Mouse (Mus musculus) T-helper 1 cell (primary cell): ENCODE measurements around the gene Tube1.
"Not testable (repeated sequence)": the region's sequence is repeated elsewhere in the genome, so short reads cannot be mapped to it uniquely, and the experiment has no call there.

Experiments used
- in situ Hi-C: fragments of 300-600 bp; cut with MboI, MseI; formaldehyde crosslinking; loops from one replicate; pipeline ENCODE4 v1.15.1; 2025; ENCODE audit warnings: high pct_unique_total_duplicates

The Tube1 gene

DNA sequence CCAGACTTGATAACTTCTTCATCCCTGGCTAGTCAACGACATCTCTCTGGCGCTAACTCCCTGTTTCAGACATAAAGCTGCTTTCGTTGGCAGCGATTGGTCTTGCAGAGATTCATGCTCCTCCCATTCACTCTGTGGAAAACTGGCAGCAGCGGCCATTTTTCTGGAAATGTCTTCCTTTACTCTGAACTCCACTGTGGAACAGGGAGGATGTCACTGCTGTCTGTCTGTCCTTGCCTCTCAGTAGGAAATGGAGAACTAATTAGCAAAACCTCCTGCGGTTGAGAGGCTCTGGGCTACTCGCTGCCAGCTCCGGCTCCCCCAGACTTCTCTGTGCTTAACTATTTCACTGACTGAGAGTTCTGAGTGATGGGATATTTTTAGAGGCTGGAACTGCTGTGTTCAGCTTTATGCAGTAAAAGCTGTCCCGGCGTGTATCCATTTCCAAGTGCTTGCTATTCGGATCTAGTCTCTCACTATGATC, 31.9 kb downstream of the Tube1 start:
- in situ Hi-C loops: loop anchor here (5.0 to 10.0 kb wide), 2 partner anchors 357 to 719 kb away; no protein-coding TSS in a partner anchor

DNA sequence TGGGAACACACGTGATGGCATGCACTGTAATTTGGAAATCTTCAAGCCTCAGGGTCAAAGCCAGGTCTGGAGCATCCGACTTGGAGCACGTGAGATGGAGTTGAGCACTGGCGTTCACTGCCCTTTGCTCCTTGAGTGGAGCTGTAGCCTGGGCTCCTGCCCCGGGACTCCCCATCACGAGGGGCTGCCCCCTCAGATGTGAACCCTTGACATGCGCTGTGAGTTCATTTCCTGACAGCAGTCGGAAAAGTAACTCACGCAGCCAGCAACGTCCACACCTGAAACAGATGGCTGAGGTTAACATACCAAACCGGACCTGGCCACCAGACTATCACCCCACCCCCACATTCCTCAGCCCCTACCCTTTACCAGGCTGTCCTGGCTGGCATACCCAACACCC, 33.8 kb downstream of the Tube1 start:
- in situ Hi-C loops: loop anchor here (5.0 to 10.0 kb wide), 2 partner anchors 355 to 717 kb away; no protein-coding TSS in a partner anchor

DNA sequence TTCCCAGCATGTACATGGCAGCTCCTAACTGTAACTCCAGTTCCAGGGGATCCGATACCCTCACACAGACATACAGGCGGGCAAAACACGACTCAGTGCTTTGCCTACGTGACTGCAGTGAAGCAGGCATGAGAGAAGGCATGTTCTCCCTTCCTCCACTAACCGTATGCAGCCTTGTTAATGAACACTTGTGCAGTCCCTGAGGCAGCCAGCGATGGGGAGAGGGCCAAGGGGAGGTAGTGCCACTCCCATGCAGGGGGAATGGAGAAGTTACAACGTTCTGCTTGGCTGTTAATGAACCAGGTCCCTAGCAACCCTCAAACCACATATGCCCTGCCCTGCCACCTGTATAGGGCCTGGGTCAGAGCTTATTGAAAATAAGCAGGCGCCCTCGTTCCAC, 35.9 kb downstream of the Tube1 start:
- in situ Hi-C loops: loop anchor here (5.0 to 10.0 kb wide), 2 partner anchors 353 to 715 kb away; no protein-coding TSS in a partner anchor

DNA sequence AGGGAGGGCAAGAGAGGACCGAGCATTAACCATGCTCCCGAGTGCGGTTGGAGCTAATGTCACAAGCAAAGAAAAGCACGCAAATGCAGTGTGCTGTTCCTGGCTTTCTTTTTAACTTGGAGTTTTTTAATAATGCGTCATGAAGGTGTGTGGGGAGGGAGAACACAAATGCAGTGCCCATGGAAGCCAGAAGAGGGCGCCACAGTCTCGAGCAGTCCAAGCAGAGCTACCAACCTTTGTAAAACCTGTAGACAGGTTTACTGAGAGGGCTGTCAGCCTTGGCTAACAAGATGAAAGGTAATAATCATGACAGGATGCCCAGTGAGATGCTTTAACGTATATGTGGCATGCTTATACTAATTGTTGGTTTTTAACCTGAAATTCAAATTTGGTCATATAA, 36.4 kb downstream of the Tube1 start:
- in situ Hi-C loops: no loop called here

DNA sequence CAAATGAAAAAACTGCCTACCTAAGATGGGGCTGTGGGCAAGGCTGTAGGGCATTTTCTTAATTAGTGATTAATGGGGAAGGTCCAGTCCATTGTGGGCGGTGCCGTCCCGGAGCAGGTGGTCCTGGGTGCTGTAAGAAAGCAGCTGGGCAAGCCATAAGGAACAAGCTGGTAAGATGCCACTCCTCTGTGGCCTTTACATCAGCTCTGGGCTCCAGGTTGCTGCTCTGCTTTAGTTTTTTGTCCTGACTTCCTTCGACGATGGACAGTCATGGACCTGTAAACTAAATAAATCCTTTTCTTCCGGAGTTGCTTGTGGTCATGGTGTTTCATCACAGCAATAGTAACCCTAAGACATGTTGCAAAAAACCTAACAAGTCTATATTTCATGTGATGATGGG, 36.9 kb downstream of the Tube1 start:
- in situ Hi-C loops: no loop called here

DNA sequence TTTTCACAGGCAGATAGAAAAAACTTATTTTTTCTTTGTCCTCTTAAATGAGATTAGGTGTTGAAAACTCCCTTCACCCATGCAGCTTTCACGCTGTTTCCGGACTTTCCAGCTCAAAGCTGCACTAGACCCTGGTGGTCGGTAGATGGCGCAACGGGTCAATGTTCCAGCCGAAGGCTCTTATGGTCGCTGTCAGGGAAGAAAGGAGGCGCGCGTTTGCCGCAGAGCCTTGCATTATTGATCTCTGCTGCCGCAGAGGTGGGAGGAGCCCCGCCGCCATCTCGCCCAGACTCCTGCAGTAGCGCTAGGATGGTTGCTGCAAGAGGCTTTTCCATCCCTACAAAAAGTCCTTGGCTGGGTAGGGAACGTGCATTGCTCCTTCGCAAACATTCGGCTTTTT, 37.4 kb downstream of the Tube1 start:
- in situ Hi-C loops: no loop called here

DNA sequence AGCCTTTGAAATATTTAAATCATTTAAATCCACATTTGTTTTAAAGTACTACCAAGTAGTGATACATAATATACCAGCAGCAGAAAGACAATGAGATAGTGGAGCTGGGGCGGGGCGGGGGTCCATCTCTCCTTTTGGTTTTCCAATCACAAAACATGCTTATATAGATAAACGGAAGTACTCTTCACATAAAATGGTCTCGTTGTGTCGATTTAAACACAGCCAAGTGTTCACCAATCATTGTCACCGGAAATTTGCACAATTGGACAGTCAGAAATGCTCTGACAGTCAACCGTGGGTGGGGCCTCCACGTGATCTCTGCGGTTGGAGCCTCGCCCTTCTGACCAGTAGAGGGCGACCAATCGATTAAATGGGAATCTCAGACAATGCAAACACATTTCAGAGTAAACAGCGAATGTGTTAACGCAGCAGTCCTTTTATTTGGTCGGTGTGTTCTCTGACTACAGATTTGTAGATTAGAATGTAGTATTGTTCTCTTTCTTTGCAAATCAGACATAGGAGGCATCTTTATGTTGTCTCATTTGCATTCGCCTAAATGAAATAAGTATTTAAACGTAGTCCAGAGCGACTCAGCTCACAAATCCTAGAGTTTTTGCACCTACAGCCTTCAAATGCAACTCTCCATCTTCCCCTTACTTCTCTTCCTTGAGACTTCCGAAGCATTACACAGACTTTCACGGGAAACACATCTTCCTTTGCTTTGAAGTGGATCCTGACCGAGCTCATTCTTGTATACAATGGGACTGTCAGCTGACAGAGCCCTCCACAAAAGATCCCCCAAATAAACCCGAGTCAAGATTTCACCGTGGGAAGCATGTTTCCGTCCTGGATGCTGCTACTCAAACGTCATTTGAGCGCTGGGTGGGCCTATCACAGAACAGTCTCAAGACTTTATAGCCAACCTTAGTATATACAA, 38.1 kb downstream of the Tube1 start:
- in situ Hi-C loops: no loop called here

DNA sequence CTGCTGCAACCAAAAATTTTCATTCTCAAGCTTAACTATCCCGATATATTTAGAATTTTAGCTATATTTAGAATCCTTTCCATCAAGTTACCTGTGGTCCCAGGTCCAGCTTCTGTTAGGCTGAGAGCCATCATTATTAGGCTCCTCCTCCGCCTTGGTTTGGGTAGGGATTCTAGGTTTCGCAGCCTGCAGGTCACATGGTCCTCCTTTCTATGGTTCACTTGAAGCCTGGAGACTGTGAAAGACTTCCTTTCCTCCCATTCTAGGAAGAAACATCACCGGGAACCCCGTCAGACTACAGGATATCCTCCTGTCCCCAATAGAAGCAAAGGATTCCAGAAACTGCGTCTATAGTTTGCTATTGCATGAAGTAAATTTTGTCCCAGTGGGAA, 38.8 kb downstream of the Tube1 start:
- in situ Hi-C loops: no loop called here

DNA sequence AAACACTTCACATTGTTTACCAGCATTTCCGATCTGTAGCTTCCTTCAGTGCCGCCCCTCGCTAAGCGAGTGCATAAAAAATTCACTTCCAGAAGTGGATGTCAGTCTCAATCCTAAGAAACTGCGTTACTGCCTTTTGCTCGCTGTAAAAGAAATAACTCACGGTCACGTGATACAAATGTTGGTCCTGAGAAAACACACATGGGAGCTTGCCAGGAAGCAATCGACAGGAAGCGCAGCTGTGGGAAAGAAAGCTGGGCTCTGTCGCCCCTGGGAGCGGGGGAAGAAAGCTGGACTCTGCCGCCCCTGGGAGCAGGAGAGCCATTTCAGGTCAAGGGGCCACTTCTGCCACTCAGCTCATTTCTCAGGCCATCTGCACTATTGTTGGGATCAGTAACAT, 39.3 kb downstream of the Tube1 start:
- in situ Hi-C loops: no loop called here

DNA sequence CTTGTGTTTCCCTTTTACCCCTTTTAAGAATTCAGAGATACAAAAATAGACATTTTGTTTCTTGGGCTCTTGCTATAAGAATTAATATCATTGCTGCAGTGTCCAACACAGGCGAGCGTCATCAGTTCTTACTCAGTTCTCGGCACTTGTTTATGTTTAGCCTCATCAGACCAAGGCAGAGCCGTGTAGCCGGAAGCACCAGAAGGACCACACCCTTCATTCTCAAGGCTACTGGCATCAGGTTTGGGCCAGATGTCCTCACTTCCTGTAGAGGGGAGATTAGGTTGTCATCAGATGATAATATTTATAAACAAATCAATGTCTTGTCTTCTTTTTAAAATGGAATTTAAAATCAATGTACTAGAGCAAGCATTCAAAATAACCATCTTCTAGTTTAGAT, 43.2 kb downstream of the Tube1 start:
- in situ Hi-C loops: no loop called here

DNA sequence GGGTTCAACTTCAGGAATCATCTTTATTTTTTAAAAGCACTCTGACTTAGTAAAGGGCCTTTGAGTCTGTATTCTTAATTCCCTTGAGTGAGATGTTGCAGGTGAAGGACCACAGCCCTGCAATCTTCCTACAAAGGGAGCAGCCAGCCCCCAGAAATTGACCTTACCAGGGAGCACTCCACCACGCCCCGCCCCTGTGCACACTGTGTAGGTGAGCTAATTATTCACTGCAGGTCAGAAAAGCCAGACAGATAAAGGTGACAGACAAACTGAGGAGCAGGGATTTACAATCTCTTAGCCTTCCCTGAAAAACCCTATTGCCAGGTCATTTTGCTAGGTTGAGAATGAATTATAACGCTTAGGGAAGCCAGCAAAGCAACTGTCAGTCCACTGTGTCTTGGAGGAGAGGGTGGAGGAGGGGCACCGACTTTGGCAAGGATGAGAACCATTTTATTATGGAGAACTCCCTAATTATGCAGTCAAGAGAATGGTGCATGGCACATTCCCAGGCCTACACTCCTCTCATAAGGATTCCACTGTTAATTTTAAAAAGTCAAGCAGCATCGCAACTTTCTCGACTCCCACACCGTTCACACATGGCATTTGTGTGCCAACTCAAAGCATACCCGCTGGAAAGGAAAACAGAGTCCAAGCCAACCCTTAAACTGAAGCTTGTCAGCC, 51.2 kb downstream of the Tube1 start:
- in situ Hi-C loops: no loop called here

DNA sequence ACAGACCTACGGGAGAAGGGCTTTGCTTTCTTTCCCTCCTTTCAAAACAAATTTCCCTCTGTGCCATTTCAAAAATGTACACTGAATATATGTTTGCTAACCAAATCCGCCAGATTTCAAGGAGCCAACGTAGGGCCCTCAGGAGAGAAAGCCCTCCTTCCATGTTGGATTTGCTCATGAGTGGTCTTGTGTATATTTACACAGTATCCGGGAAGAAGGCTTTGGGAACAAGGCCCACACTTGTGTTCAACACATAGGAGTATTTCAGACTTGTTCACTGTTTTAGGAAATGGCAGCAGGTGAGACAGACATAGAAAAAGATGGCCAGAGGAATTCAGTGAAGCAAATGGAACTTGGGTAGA, 51.8 kb downstream of the Tube1 start:
- in situ Hi-C loops: no loop called here

DNA sequence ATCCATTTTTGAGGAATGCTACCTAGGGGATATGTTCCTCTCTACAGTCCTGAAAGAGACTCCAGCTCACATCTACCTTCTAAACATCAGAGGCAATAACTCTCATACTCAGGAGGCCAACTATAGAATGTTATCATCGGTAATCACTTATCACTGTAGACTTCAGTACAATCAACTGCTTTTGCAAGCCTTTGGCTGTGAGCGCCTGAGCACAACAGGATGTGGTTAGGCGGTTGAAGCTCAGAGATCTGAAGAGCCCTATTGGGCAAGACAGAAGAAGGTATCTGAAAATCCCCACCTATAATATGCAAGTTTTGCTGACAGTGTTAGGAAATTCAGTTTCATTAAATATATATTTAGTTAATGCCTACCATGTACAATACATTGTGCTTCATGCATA, 58.9 kb downstream of the Tube1 start:
- in situ Hi-C loops: no loop called here

DNA sequence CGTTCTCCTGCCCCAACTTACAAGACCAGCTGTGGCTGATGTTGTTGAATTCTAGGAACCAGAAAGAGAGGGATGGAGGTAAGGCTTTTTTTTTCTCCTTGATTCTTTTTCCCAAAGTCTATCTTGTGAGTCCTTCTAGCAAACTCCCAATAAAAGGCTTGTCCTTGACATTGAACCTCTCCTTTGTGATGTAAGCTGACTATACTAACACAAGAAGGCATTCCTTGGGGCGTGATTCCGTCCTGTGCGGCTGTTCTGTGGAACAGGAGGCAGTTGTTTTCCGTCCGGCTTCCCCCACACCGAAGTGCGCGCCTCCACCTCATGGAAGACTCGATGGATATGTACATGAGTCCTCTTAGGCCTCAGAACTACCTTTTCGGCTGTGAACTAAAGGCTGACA, 64.4 kb downstream of the Tube1 start:
- in situ Hi-C loops: not testable (repeated sequence)
